Comparison of ENCODE assay signal across 17 mouse cellular contexts in the genomic region with DNA sequence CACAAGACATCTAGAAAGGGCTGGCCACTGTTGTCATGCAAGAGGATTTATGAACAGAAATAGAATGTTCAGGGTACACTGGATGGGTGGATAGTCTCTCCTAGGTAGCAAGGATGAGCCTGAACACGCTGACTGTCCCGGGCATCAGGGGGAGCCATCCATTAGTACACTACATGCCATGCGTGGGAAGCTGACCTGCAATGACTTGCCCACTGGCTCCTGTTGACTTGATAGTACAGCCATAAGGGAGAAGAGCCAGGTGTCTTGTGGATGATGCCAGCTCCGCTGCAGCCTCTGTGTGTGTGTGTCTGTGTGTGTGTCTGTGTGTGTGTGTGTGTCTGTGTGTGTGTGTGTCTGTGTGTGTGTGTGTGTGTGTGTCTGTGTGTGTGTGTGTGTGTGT.
"Had no signal": no experiment of that assay in that cellular context is flagged by ENCODE, and none has a peak within 500 bp of the region (broad histone marks: within the 10 kb centered on the region; RNA-seq: fewer than 3 reads in every experiment).

No protein-coding gene starts in this region.

- DNase-seq: cerebellum, adult 8-10 months; cerebellum, adult 9-10 months; cerebellum, adult 9-11 months; cerebellum, postnatal 10 days; cerebellum, postnatal 14 days; cerebellum, postnatal 25 days; cerebellum, postnatal 36 days; embryo, embryonic 11 days; forebrain, postnatal 0 days; gastrocnemius, adult 2 months; gastrocnemius, postnatal 10 days; gastrocnemius, postnatal 14 days; gastrocnemius, postnatal 25 days; gastrocnemius, postnatal 36 days; heart, adult 11 months; heart, adult 18-20 months; heart, adult 2 months had no signal
